Mouse (Mus musculus): ENCODE measurements around the gene Smurf1.

DNA sequence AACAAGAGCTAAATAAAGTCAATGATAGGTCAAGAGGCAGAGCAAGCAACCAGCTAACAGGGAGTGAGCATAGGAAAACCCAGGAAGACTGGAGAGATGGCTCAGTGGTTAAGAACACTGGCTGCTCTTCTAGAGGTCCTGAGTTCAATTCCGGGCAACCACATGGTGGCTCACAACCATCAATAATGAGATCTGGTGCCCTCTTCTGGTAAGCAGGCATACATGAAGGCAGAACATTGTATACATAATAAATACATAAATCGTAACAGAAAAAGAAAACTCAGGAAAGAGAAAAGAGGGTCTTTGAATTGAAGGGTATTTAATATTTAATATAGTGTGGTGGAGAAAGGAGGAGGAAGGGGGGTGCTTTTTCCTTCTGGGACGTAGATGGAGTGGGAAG, 5.6 kb upstream of the Smurf1 start:
- TF ChIP-seq POLR2A (IDR thresholded peaks at IDR 0.05; ENCODE audit: low read depth, low read length) (no peak), CTCF (conservative IDR thresholded peaks at IDR 0.05; ENCODE audit: insufficient read depth, insufficient read length, low read depth, low read length) (peak; percentile 20; the same call in 1 of the 2 replicates)

Measured in kidney, adult 2 months (tissue).